ENCODE assay signal across 15 mouse cellular contexts in genomic region chr16:86242766-86243510, GRCm38 (mm10).
DNase-seq lines count a peak whose midpoint lies in the region; ATAC-seq and TF ChIP-seq lines count a peak whose summit lies in the region.
"Had no signal": no experiment of that assay in that cellular context is flagged by ENCODE, and none has a peak within 500 bp of the region (broad histone marks: within the 10 kb centered on the region; RNA-seq: fewer than 3 reads in every experiment).

No protein-coding gene starts in this region.

- no peak for ATAC-seq in limb, embryonic 14.5 days (ENCODE audit: low FRiP score, low read depth)
- ATAC-seq: activated CD4-positive, CD25-positive, alpha-beta regulatory T cell, adult 4 months; forebrain, embryonic 15.5 days; midbrain, embryonic 15.5 days had no signal

- peak; percentile 76 for DNase-seq in heart, adult 8-10 months (ENCODE audit: low spot score)
- DNase-seq in heart, embryonic 10.5 days (ENCODE audit: low spot score): no peak
- peak; percentile 14 for DNase-seq in limb, embryonic 14.5 days (ENCODE audit: low spot score)
- DNase-seq in limb, embryonic 10.5 days (ENCODE audit: low spot score): no peak
- DNase-seq in 3134 (ENCODE audit: extremely low read depth, insufficient read length, low spot score) (peak; percentile 62), NIH3T3 (ENCODE audit: low read depth) (peak; percentile 84)
- DNase-seq in retina, postnatal 1 day: no peak
- DNase-seq: adrenal gland, postnatal 36 days; cerebellum, adult 9-11 months; left cerebral cortex, postnatal 4 days had no signal

- no peaks in the 10 kb centered on the region for H3K27me3 ChIP-seq in heart, embryonic 10.5 days (ENCODE audit: insufficient read depth, poor library complexity, severe bottlenecking)
- H3K27me3 ChIP-seq in limb, embryonic 14.5 days (ENCODE audit: control insufficient read depth, insufficient read depth, low read length): no peaks in the 10 kb centered on the region
- H3K27me3 ChIP-seq in limb, embryonic 10.5 days (ENCODE audit: low read depth, poor library complexity, severe bottlenecking): no peaks in the 10 kb centered on the region
- H3K27me3 ChIP-seq: CH12.LX; forebrain, embryonic 15.5 days; midbrain, embryonic 15.5 days had no signal

- TF ChIP-seq POLR2A in limb, embryonic 14.5 days (IDR thresholded peaks at IDR 0.05; ENCODE audit: borderline replicate concordance, extremely low read depth, insufficient read depth, insufficient read length): no peak

- no peak overlapping the region for H3K4me3 ChIP-seq in heart, embryonic 10.5 days
- H3K4me3 ChIP-seq in limb, embryonic 14.5 days (replicated peaks; ENCODE audit: low read length): no peak overlapping the region
- H3K4me3 ChIP-seq in limb, embryonic 10.5 days: no peak overlapping the region
- H3K4me3 ChIP-seq: forebrain, embryonic 15.5 days; midbrain, embryonic 15.5 days had no signal

- no peaks in the 10 kb centered on the region for H3K4me1 ChIP-seq in heart, embryonic 10.5 days
- H3K4me1 ChIP-seq in limb, embryonic 14.5 days (ENCODE audit: control insufficient read depth, insufficient read depth, low read length): no peaks in the 10 kb centered on the region
- H3K4me1 ChIP-seq in limb, embryonic 10.5 days: peaks cover 4% of the 10 kb centered on the region; the same call in 1 of the 2 replicates
- H3K4me1 ChIP-seq: forebrain, embryonic 15.5 days; midbrain, embryonic 15.5 days had no signal

- no peaks in the 10 kb centered on the region for H3K36me3 ChIP-seq in heart, embryonic 10.5 days
- H3K36me3 ChIP-seq in limb, embryonic 14.5 days (ENCODE audit: control insufficient read depth, insufficient read depth, low read length): no peaks in the 10 kb centered on the region
- no peaks in the 10 kb centered on the region for H3K36me3 ChIP-seq in limb, embryonic 10.5 days
- H3K36me3 ChIP-seq: forebrain, embryonic 15.5 days; midbrain, embryonic 15.5 days had no signal

- WGBS in heart, embryonic 10.5 days: 87% methylated on average over 3 of the region's 3 CpGs
- WGBS in limb, embryonic 14.5 days: 87% methylated on average over 3 of the region's 3 CpGs
- 93% methylated on average over 3 of the region's 3 CpGs for WGBS in limb, embryonic 10.5 days

- H3K9ac ChIP-seq in limb, embryonic 14.5 days (ENCODE audit: low read depth, low read length, severe bottlenecking): no peak overlapping the region
- H3K9ac ChIP-seq: forebrain, embryonic 15.5 days; liver, embryonic 14.5 days; midbrain, embryonic 15.5 days had no signal

- no peaks in the 10 kb centered on the region for H3K9me3 ChIP-seq in heart, embryonic 10.5 days
- no peaks in the 10 kb centered on the region for H3K9me3 ChIP-seq in limb, embryonic 14.5 days (ENCODE audit: control insufficient read depth, low read length)
- H3K9me3 ChIP-seq in limb, embryonic 10.5 days (replicated peaks): no peaks in the 10 kb centered on the region
- H3K9me3 ChIP-seq: forebrain, embryonic 15.5 days; midbrain, embryonic 15.5 days had no signal

- no peak overlapping the region for H3K4me2 ChIP-seq in limb, embryonic 14.5 days (replicated peaks; ENCODE audit: low read depth, low read length, severe bottlenecking)
- H3K4me2 ChIP-seq: forebrain, embryonic 15.5 days; midbrain, embryonic 15.5 days had no signal

- H3K27ac ChIP-seq in heart, embryonic 10.5 days: no peak overlapping the region
- no peak overlapping the region for H3K27ac ChIP-seq in limb, embryonic 14.5 days (replicated peaks; ENCODE audit: low read depth, low read length)
- no peak overlapping the region for H3K27ac ChIP-seq in limb, embryonic 10.5 days
- H3K27ac ChIP-seq: forebrain, embryonic 15.5 days; liver, embryonic 14.5 days; midbrain, embryonic 15.5 days had no signal

Comparison
In these comparisons a context has a peak if more than half of its experiments do, and no peak if none do; other contexts are left out.
1. DNase-seq: peak in heart, adult 8-10 months (single experiment), limb, embryonic 14.5 days (single experiment), 3134 (single experiment) and NIH3T3 (single experiment); none in heart, embryonic 10.5 days (single experiment), limb, embryonic 10.5 days (single experiment) and retina, postnatal 1 day (single experiment).